ENCODE assay signal across 30 mouse cellular contexts in the genomic region with DNA sequence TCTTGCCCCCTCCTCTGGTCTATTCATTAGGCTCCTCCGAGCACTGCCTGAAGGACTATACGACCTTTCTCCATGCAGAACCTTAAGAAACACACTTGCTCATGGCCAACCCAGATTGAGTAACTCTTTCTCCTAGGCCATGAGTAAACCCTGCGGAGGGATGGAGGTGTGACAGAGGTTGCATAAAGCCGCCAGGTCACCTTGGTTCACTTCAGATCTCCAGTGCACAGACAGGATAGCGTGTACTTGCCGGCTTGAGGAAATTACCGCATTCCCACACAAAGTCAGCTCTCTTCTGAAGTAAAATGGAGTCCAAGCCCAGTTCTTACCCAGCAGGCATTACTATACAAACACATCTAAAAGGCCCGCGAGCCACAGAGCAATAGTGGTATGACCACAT. TPM values are rescaled to one million over a fixed set of nuclear protein-coding genes. Genes with fewer than 3 reads are reported as not detected.
DNase-seq lines count a peak whose midpoint lies in the region; ATAC-seq and TF ChIP-seq lines count a peak whose summit lies in the region.
"Had no signal": no experiment of that assay in that cellular context is flagged by ENCODE, and none has a peak within 500 bp of the region (broad histone marks: within the 10 kb centered on the region; RNA-seq: fewer than 3 reads in every experiment).

No protein-coding gene starts in this region.

- no peak overlapping the region for H3K9ac ChIP-seq in intestine, embryonic 15.5 days
- H3K9ac ChIP-seq in intestine, postnatal 0 days (ENCODE audit: low read depth, low read length) = no peak overlapping the region
- H3K9ac ChIP-seq: embryonic facial prominence, embryonic 12.5 days; embryonic facial prominence, embryonic 15.5 days; forebrain, embryonic 12.5 days had no signal

- H3K9me3 ChIP-seq in intestine, embryonic 15.5 days = no peaks in the 10 kb centered on the region
- no peaks in the 10 kb centered on the region for H3K9me3 ChIP-seq in intestine, postnatal 0 days (ENCODE audit: control insufficient read depth)
- H3K9me3 ChIP-seq: embryonic facial prominence, embryonic 12.5 days; embryonic facial prominence, embryonic 15.5 days; forebrain, embryonic 10.5 days; forebrain, embryonic 12.5 days; G1E had no signal

- H3K4me3 ChIP-seq in intestine, embryonic 15.5 days (replicated peaks) = no peak overlapping the region
- no peak overlapping the region for H3K4me3 ChIP-seq in intestine, postnatal 0 days (ENCODE audit: low read depth, low read length)
- no peak overlapping the region for H3K4me3 ChIP-seq in brown adipose tissue, adult 24 weeks (ENCODE audit: insufficient read depth, low read depth, low read length)
- H3K4me3 ChIP-seq: embryonic facial prominence, embryonic 12.5 days; embryonic facial prominence, embryonic 15.5 days; erythroblast, embryonic 14.5 days; forebrain, embryonic 10.5 days; forebrain, embryonic 12.5 days had no signal

- DNase-seq in adrenal gland, postnatal 14 days = peak; percentile 31
- DNase-seq in adrenal gland, postnatal 25 days = no peak
- peak; percentile 94 for DNase-seq in gonadal fat pad, adult 2 months (ENCODE audit: low read depth)
- no peak for DNase-seq in gastrocnemius, adult 8-10 months (ENCODE audit: low spot score in 2 of 2)
- no peak for DNase-seq in neural tube, embryonic 10.5 days (ENCODE audit: extremely low spot score, low spot score)
- DNase-seq: adrenal gland, adult 8-10 months; adrenal gland, postnatal 36 days; B cell, adult 2 months; cerebellum, adult 11 months; cerebellum, adult 18-20 months; cerebellum, adult 8-10 months; cerebellum, adult 9-11 months; cerebellum, postnatal 14 days; cerebellum, postnatal 36 days; embryo, embryonic 11 days had no signal

- no peak overlapping the region for H3K27ac ChIP-seq in intestine, embryonic 15.5 days
- no peak overlapping the region for H3K27ac ChIP-seq in intestine, postnatal 0 days (ENCODE audit: low read depth, low read length)
- peak overlapping the region; percentile 77 for H3K27ac ChIP-seq in brown adipose tissue, adult 24 weeks (replicated peaks; ENCODE audit: low read depth, low read length)
- H3K27ac ChIP-seq: embryonic facial prominence, embryonic 12.5 days; embryonic facial prominence, embryonic 15.5 days; forebrain, embryonic 10.5 days; forebrain, embryonic 12.5 days had no signal

- H3K27me3 ChIP-seq in intestine, embryonic 15.5 days (replicated peaks) = no peaks in the 10 kb centered on the region
- no peaks in the 10 kb centered on the region for H3K27me3 ChIP-seq in intestine, postnatal 0 days (replicated peaks; ENCODE audit: control insufficient read depth, insufficient read depth, low read length)
- H3K27me3 ChIP-seq: CH12.LX; embryonic facial prominence, embryonic 12.5 days; embryonic facial prominence, embryonic 15.5 days; forebrain, embryonic 12.5 days; Patski had no signal

- no peaks in the 10 kb centered on the region for H3K36me3 ChIP-seq in intestine, embryonic 15.5 days
- H3K36me3 ChIP-seq in intestine, postnatal 0 days (ENCODE audit: control insufficient read depth, insufficient read depth) = no peaks in the 10 kb centered on the region

- no peak overlapping the region for H3K4me2 ChIP-seq in intestine, embryonic 15.5 days (replicated peaks)
- no peak overlapping the region for H3K4me2 ChIP-seq in intestine, postnatal 0 days (replicated peaks; ENCODE audit: low read depth)
- H3K4me2 ChIP-seq: embryonic facial prominence, embryonic 12.5 days; embryonic facial prominence, embryonic 15.5 days; forebrain, embryonic 12.5 days had no signal

- 93% methylated on average over 9 of the region's 9 CpGs for WGBS in intestine, embryonic 15.5 days
- 93% methylated on average over 9 of the region's 9 CpGs for WGBS in intestine, postnatal 0 days

- no peak for TF ChIP-seq CTCF in intestine, postnatal 0 days (IDR thresholded peaks at IDR 0.05; ENCODE audit: low read depth)

- peak; percentile 23; the same call in 1 of the 2 replicates for ATAC-seq in intestine, embryonic 15.5 days
- ATAC-seq in intestine, postnatal 0 days = no peak
- ATAC-seq: activated CD4-positive, CD25-positive, alpha-beta regulatory T cell, adult 4 months; CD4-positive, CD25-positive, alpha-beta regulatory T cell, adult 4 months; forebrain, embryonic 14.5 days; forebrain, embryonic 16.5 days; Patski had no signal

- no peaks in the 10 kb centered on the region for H3K4me1 ChIP-seq in intestine, embryonic 15.5 days (replicated peaks)
- no peaks in the 10 kb centered on the region for H3K4me1 ChIP-seq in intestine, postnatal 0 days (replicated peaks; ENCODE audit: control insufficient read depth, insufficient read depth, low read length)
- H3K4me1 ChIP-seq in brown adipose tissue, adult 24 weeks (ENCODE audit: control insufficient read depth, insufficient read depth, insufficient read length, low read length) = peaks cover 6% of the 10 kb centered on the region
- H3K4me1 ChIP-seq: forebrain, embryonic 12.5 days had no signal

RNA-seq across cellular contexts. Expression of gene Pank1, which starts 40.6 kb away (rescaled TPM):
- 130 and 134 TPM in 2 replicates for total RNA-seq in adrenal gland, postnatal 14 days (2021)
- 101 and 105 TPM in 2 replicates for total RNA-seq in adrenal gland, postnatal 25 days (2021)
- polyA plus RNA-seq in intestine, embryonic 15.5 days (2015; fragmentation: Nextera tagmentation; extraction: Ambion mirVana) = 9.0 and 9.2 TPM in 2 replicates
- 3.7 and 4.4 TPM in 2 replicates for polyA plus RNA-seq in intestine, postnatal 0 days (2015; fragmentation: Nextera tagmentation; extraction: Ambion mirVana)
- polyA plus RNA-seq in brown adipose tissue, adult 24 weeks (2012; ENCODE audit: insufficient read depth, insufficient read length, missing spikeins) = 200 and 231 TPM in 2 replicates
- polyA plus RNA-seq in gonadal fat pad, adult 2 months (2012; rRNA removed) = 3.0 and 8.0 TPM in 2 replicates
- total RNA-seq in gastrocnemius, adult 8-10 months (2022) = 10 to 100 TPM in 2 of 4 experiments, 1 to 10 TPM in 2; 8.6 to 13.8 (median 10.0) TPM
- polyA plus RNA-seq: erythroblast, embryonic 14.5 days had no signal

Comparison
In these comparisons a context has a peak if more than half of its experiments do, and no peak if none do; other contexts are left out.
1. DNase-seq: peak in adrenal gland, postnatal 14 days (single experiment) and gonadal fat pad, adult 2 months (single experiment); none in adrenal gland, postnatal 25 days (single experiment), gastrocnemius, adult 8-10 months (0 of 2) and neural tube, embryonic 10.5 days (single experiment).
2. RNA of gene Pank1, which starts 40.6 kb away (polyA plus RNA-seq): 200 to 231 TPM in brown adipose tissue, adult 24 weeks; 9.0 to 9.2 TPM in intestine, embryonic 15.5 days, 3.7 to 4.4 TPM in intestine, postnatal 0 days and 3.0 to 8.0 TPM in gonadal fat pad, adult 2 months; every median in the first group is over 10 times any median in the second.